Mouse (Mus musculus): ENCODE data around the gene Szt2. TPM values are rescaled to one million over a fixed set of nuclear protein-coding genes. Genes with fewer than 3 reads are reported as not detected.

Gene Szt2
- 1 to 10 TPM; 4.8 to 6.8 (median 5.5) TPM for total RNA-seq (2022)

DNA sequence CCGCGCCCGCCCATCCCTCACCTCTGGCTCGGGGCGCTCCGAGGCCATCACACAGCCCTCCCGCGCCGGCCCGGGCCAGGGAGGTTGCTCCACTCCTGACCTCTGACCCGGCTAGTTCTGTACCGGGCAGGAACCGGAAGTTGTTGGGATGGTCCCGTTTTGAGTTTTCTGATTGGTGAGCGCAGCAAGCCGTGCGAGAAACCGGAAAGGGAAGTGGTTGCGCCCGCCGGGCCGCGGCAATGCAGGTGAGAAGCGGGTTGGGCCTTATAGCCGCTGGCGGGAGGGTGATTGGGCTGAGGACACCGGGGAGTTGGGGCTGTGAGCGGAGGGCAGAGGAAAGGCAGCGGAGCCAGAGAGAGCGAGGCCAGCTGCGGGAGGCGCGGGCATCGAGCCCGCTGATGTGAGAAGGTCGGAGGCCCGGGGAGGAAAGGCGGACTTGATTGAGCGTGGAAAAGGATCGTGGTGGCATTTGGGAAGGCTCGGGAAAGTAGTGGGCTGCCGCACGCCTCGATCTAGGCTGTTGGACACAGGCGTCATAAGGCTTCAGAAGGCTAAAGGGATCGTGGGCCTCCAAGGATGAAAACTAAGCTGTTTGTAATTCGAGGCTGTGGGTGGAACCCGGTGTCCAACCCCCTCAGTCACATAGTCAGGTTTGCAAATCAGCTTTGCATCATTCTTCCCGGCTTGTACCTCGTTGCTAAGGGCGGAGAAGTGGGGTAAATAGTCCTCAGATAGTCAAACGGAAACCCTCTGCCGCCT lies at the start of gene Szt2, which contains the start of gene Med8:
TSS of gene Szt2 (minus strand) at position 132 of the 759 bp plus-strand sequence.
TSS of gene Med8 (plus strand) at position 196 of the 759 bp plus-strand sequence.
- DNase-seq (ENCODE audit: low spot score in 2 of 2), result peak; percentile 80 to 83

DNA sequence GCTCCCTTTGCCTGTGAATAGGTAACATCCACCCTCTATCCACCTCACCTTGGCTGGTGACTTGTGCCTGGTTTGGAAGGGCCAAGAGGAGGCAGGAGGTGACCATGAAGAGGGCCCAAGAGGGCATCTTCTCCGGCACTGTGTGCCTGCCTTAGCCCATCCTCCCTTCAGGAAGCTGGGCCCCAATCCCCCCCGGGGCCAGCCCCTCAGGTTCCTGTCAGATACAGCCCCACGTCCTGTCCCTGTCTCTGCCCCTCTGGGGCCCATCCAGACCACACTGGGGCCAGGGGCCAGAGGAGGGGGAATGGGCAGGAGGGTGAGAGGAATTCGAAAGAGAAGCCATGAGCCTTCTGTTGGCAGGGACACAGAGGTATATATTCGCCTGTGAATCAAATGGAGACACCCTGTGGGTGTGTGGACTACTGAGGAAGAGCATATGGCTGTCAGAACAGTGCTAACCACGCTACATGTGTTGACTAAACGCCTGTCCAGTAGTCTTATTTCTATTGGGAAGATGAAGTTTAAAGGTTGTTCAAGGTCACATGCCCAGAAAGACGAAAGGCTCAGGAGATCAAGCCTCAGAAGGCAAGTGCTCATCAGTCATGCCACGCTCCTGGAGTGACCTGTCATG lies 48.4 kb upstream of the Szt2 start, which contains the start of gene Mpl:
TSS of gene Mpl (minus strand) at position 169 of the 631 bp plus-strand sequence.
- no peak for DNase-seq (ENCODE audit: low spot score in 2 of 2)

DNA sequence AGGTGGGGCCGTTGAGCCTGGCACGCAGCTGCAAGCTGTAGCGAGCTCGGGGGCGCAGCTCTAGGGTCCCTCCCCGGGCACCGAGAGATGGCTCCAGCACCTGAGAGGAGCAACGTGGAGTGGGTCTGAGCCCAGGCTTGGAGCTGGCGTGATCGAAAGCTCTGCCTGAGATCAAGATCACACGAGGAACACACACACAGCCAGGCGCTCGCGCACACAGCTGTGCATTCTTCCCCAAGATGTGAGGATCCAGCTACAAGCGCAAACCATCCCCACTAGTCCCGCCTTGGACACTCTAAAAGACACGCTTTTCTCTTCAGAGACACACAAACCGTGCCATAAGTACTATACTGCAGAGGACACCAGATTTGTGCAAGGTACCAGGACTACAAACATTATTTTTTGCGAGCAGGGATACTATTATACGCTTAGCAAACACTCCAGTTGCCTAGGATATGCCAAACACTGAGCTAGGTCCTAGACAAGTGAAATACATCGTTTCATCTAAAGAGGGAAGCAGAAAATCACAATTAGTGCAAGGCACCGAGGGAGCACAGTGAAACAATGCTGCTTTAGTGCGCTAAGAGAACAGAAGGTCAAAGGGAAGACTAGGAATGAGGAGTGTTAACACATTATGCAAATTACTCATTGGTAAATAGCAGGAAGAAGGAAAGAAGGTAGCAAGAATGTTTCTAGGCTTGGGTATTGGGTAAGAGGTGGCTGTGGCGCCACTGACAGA lies 37.5 kb upstream of the Szt2 start:
- DNase-seq (ENCODE audit: low spot score in 2 of 2), result no peak

DNA sequence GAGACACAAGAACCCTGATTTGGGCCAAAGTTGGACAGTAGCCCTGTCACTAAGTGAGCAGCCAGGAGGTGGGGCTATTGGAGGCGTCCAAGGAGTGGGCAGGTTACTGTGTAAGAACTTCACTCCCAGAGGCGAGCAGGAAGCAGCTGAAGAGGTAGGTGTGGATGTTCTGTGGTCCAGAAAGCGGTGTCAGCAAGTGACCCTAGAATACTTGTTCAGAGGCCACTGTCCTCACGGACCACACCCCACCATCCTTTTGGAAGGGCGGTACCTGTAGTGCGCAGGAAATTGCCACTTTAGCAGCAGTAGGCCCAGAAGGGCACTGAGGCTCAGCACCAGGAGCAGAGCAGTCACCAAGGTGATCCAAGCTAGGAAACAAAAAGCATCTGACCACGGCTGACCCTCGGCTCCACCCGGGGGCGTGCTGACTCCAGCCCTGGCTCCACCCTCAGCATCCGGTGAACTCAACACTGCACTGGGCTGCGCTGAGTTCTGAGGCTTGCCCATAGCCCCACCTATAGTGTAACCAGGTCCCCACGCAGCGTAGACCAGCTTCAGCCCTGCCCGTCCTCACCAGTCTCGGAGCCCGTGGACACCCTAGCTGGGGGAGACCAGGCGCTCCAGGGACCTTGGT lies 36.8 kb upstream of the Szt2 start:
- DNase-seq (ENCODE audit: low spot score in 2 of 2), result peak in 1 of 2 experiments; percentile 15

DNA sequence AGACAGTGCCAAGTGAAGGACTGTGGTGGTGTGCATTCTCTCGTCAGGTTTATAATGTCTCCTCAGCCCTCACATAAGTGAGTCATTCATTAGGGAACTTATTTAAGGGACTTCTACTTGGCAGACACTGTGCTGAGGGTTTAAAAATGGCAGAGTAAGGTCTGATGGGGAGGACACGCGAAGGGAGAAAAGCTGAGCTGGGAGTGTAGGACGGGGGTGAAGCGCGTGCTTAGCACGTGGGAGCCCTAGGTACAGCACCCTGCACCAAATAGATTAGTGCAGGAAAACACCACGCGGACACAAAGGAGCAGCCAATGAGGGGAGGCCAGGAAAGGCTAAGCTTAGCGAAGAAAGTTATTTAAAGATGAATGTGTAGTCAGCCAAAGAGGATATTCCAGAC lies 36.0 kb upstream of the Szt2 start:
- DNase-seq (ENCODE audit: low spot score in 2 of 2), result no peak

DNA sequence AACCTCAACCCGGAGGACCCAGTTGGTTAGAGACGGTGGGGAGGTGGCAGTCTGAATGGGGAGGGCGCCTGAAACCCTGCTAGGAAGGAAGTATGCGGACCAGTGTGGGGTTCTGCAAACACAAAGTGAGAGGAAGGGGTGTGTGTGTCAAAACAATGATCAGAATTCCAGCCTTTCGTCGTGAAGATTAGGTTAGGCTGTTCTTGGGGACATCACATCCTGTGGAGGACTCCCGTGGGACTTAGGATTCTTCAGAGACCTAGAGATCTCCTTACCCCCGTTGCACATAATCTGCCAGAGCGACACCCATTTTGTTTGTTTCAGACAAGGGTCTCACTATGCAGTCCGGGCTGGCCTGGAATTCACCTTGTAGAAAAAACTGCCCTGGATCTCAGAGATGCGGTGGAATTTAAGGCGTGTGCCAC lies 28.8 kb upstream of the Szt2 start:
- no peak for DNase-seq (ENCODE audit: low spot score in 2 of 2)

DNA sequence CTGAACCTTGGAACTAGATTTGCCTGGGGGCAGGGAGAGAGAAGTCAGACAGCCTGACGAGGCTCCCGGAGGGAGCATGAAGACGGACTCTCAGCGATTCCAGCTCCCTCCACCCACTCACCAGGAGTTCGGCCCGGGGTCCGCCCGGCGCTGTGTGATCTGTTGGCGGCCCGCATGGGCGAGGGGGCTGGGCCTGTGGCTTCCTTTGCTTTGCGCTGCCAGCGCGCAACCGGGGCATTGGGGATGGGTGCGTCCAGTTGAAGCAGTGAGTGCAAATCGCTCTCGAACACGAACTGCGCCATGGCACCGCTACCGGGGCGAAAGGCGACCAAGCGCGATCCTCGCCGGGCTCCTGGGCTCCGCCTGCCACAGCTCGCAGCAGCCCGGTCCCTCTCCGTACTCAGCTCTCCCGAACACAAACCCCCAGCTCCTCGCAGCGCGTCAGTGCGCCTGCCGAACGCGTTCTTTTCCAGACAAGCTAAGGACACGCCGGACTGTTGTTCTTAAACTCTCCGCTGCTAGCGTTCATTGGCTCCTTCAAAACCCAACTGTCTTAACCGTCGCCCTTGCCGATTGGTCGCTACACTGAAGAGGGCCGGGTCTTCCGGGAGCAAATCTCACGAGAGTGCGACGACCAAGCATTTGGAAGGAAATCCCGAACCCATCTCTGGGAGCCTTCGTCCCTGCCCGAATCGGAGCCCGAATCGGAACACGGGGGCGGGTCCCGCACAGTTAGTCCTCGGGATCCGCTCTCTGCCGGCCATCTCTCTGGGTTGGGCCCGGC lies 27.9 kb upstream of the Szt2 start, which contains the start of gene Cdc20:
TSS of gene Cdc20 (minus strand) at position 533 of the 784 bp plus-strand sequence.
- peak; percentile 67 to 76 for DNase-seq (ENCODE audit: low spot score in 2 of 2)

DNA sequence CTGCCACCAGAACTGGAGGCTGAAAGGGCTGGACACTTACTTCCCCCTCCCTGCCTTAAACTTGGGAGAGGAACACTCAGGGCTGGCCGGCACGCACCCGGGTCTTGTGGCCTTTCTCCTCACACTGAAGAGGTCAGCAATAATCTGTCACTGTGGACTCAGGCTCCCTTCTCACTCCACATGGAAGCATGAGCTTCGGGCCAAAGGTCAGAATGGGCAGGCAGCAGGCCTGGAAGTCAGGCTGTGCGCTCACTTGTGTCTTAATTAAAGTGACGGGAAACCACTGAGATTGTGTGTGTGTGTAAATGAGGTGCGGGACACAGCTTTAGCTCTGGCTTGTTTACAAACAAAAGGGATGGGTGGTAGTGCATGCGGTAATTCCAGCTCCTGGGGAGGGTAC lies 23.3 kb upstream of the Szt2 start:
- DNase-seq (ENCODE audit: low spot score in 2 of 2), result no peak

DNA sequence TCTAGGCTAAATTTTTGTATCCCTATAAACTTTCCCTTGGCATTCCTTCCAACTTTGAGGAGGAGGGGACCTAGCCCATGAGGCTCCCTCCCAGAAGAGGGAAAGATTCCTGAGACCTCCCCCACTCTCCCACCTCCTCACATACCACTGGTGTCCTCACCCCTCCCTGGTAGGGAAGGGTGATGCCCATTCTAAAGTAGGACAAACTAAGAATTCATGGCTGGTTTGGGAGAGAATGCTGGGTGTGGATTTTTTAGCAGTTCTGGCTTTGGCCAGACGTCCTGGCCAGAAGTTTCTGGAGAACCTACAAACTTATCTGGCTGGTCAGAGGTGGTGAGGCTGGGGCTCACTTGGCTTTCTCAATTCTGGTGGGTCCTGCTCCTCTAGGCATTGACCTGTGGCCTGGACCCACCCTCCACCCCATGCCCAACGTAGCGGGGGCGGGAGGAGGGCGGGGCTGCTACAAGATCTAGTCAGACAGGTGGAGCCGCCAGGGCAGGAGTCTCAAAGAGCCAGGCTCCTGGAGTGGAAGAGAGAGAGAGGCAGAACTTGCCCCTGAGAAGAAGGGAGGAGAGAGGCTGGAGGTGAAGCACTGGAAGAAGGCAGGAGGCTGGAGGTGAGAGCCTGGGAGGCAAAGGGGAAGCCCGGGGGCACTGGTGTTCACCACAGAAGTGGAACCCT lies 20.3 kb upstream of the Szt2 start:
- no peak for DNase-seq (ENCODE audit: low spot score in 2 of 2)

DNA sequence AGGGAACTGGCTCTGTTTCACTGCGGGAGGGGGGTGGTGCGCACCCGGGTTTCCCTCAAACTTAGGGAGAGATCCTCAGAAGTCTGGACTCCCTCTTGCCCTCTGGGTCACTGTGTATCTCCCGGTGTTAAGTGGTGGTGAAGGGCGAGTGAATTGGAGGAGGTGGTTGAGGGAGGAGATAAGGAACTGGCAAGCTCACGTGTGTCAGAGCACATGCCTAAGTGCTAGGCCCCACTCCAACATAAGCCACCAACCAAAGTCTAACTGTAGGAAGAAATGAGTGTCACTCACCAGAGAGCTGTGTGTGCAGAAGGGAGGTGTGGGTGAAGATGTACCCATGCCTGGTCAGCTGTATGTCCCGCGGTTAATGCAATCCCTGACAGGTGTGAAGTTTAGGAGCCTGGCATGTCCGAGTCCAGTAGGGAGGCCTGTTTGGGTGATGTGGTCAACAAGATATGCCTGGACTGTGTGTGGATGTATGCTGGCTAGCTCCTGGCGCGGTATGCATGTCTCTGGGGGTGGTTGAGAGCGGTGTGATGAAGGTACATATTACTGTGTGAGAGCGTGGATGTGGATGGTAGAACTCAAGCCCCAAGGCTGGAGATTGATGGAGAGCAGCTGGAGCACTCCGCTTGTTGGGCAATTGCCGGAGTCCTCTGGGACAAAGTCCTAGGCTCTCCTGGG lies 19.6 kb upstream of the Szt2 start:
- DNase-seq (ENCODE audit: low spot score in 2 of 2), result no peak

DNA sequence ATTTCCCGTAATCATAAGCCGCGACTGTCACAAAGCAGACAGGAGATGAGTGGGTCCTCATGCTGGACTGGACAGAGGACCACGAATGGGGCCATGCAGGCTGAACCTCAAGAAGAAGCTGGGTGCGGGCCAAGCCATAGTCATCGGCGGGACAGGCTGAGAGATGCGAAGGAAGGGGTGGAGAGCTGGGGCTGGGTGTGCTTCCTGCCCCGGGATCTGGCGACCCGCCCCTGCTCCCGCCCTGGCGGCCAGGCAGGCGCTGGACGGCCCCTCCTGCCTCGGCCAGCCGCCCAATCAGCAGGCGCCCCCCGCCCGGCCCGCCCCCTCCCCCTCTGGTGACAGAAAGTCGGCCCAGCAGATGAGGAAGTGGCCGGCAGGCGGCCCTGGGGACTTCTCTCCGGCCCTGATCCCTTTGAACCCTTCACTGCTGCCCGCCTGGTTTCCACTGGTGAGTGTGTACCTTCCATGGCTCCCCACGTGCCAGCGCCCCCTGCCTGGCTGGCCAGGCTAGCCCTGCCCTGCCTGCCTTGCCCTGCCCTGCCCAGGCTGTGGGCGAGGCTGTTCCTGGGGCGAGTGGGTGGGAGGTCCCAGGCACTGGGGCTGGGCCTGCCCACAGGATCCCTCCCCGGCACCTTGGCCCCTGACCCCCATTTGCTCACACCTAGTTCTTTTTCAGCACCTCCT lies 18.8 kb upstream of the Szt2 start, which contains the start of gene Elovl1:
TSS of gene Elovl1 (plus strand) at position 326 of the 684 bp plus-strand sequence.
- DNase-seq (ENCODE audit: low spot score in 2 of 2), result peak; percentile 76 to 84

DNA sequence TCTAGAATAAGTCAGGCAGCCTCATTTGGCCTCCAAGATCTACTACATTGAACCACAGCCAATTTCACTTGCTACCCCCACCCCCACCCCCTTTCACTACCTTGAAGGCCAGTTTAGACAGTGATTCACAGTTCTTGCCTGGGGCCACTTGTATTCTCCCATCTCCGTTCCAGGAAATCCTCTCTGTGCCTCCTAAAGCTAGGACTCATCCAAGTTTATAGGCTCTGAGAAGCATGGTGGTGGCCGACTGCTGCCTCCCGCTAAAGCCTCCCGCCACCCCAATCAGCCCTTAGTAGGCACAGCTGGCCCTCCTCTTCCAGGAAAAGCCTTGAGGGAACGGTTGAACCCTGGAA lies 18.3 kb upstream of the Szt2 start:
- no peak for DNase-seq (ENCODE audit: low spot score in 2 of 2)

DNA sequence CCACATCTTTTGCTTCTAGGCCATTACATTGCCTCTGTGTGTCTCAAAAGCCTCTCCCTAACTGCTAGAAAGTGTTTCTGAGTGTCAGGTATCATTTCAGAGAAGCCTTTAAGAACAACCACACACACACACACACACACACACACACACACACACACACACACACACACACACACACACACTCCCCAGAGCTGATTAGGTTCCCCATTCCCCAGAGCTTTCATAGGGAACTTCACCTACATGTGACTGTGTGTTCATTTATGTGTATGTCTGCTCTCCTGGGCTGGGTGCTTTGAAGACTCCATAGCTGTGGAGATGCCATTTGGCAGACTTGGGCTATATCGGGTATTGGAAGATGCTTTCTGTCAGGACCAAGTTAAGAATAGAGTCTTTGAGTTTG lies 16.3 kb upstream of the Szt2 start:
- DNase-seq (ENCODE audit: low spot score in 2 of 2), result no peak

DNA sequence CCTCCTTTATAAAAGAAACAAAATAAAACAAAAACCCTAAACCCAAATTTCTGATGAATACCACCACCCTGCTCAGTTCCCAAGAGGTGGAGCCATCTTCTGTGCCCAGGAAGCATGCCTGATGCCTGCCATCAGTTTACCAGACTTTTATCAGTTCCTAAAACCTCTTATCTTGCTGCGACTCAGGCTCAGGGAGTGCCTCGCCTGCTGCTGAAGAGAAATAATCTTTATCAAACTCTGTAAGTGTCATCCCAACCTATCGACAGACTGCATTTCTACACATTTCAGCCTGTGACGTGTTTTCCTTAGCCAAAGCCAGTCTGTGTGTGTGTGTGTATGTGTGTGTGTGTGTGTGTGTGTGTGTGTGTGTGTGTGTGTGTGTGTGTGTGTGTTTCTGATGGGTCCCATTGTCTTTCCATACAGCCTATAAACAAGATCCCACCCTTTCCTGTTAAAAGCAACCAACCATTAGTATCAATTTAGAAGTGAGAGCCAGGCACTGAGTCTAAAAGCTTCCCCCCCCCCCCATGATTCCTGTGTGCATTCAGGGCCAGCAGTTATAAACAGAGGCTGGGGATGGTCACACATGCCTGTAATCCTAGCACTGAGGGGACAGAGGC lies 15.6 kb upstream of the Szt2 start:
- no peak for DNase-seq (ENCODE audit: low spot score in 2 of 2)

DNA sequence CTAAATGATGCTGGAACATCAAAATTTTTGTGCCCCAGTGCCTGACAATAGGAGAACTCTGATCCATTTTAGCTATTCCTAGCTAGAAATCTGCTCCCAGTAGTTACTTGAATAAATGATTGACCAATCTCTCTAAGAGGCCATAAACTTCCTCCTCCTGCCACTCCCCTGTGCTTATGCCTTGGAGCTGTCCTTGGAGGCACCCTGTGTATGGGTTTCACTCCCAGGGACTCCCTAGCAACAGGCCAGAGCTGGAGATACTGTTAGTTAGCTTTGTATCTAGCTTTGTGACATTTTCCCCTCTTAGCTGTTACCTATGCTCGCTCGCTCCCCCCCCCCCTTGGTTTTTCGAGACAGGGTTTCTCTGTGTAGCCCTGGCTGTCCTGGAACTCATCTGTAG lies 12.3 kb upstream of the Szt2 start:
- DNase-seq (ENCODE audit: low spot score in 2 of 2), result no peak

DNA sequence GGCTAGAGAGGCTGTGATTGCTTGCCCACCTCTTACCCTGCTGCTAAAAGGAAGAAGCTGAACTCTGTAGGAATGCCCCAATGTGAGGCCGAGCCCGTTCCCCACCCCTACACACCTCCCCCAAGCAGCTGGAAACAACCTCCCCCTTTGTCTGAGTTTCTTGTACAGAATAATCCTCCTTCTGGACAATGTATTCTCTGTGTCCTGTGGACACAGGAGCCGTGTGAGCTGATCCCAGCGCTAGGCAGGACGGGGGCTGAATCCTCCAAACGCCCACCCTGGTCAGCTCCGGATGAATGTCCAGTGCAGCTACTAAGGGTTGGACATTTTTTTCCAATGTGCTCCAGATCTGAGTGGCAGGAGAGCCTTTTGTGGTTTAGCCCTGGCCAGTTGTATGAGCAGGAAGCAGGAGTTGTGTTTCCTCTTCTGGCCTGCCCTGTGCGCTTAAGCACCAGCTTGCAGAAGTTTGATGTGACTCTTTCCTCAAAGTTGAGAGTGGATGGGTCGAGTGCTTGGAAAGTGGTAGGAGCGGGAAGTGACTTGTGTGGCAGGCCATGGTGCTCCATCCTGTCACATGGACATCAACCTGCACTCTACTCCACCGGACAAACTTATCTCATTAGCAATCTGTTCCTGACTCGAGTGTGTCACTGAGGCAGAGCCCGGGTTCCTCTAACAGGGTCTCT lies 8.2 kb upstream of the Szt2 start:
- no peak for DNase-seq (ENCODE audit: low spot score in 2 of 2)

DNA sequence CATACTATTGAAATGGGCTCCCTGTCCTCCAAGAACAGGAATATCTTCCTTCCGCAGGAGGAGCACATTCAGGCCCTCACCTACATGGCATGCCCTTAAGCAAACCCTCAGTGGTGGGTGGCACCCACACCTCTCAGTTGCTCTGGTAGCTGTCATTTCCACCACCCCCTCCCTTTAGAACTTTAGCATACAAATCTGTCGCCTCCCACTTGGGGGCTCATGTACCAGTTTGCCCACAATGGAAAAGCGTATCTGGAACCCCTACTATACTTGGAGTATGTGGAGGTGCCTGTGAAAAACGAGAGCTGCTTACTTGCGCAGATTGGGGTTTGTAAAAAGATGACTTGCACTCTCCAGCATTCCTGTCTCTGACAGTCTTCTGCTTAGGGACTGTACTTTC lies 7.3 kb upstream of the Szt2 start:
- no peak for DNase-seq (ENCODE audit: low spot score in 2 of 2)

DNA sequence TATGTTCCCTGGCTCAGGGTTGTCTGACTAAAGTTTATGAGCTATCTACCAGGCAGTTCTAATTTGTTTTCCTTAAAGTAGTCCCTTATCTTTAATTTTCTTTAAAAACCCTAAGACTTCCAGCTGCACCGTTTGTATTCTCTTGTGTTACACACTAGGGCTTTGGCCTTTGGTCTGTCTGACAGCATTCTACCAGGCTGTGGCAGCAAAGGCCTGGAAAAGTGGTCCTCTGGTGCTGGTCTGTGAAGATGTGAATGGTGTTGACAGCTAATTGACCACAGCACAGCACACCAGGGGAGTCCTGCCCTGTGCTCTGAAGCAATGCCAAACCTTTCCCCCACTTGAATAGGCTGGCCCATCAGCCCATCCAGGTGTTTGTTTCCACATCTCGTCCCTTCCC lies 6.7 kb upstream of the Szt2 start:
- DNase-seq (ENCODE audit: low spot score in 2 of 2), result no peak

Measured in gastrocnemius, adult 8-10 months (tissue).